Mouse (Mus musculus) embryonic fibroblast, embryonic 13.5 days (primary cell): ENCODE measurements at regions not wholly inside any gene's neighbourhood (a gene's known extent, or its start where the extent isn't known, plus 50 kb on each side); places are given as distances from the start of the nearest gene placed in this dataset.

Experiments used
- H3K27ac ChIP-seq: 2 replicates; pipeline ENCODE4 v1.5.1; 2012; ENCODE audit warnings: low read length, control low read depth, inconsistent platforms; ENCODE audit not compliant: insufficient read depth
- H3K4me1 ChIP-seq: 2 replicates; pipeline ENCODE4 v1.6.1; 2011; ENCODE audit warnings: low read length; ENCODE audit not compliant: control insufficient read depth, insufficient read depth
- H3K4me3 ChIP-seq: 2 replicates; pipeline ENCODE4 v1.5.1; 2011; ENCODE audit warnings: mild to moderate bottlenecking, control low read depth, low read length; ENCODE audit not compliant: insufficient read depth
- CTCF ChIP-seq: IDR thresholded peaks from 2 replicates; pipeline ENCODE4 v1.5.1; 2011; ENCODE audit warnings: mild to moderate bottlenecking, control low read depth, low read length, moderate library complexity, borderline replicate concordance; ENCODE audit not compliant: insufficient read depth
- POLR2A ChIP-seq: IDR thresholded peaks from 2 replicates; pipeline ENCODE4 v1.6.1; 2011; ENCODE audit warnings: low read depth, mild to moderate bottlenecking, control low read depth, low read length, moderate library complexity

DNA sequence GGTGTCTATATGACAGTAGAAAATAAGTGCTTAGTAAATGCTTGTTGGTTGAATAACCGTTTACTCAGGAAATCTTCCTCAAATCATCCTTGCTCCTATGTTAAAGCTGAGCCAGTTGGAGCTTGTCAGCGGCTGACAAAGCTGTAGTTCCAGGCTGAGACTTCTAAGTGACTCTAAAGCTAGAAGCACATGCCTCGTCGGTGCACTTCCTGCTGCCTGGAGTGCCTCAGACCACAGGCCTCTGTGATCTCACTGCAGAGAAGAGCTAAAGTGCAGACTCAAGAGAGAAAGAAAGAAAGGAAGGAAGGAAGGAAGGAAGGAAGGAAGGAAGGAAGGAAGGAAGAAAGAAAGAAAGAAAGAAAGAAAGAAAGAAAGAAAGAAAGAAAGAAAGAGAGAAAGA lies 146.1 kb downstream of the Fam76b start:
- no peaks in the 10 kb centered on the region for H3K4me1 ChIP-seq
- H3K4me3 ChIP-seq: no peak overlapping the region
- TF ChIP-seq CTCF: no peak
- no peak for TF ChIP-seq POLR2A
- no peak overlapping the region for H3K27ac ChIP-seq

DNA sequence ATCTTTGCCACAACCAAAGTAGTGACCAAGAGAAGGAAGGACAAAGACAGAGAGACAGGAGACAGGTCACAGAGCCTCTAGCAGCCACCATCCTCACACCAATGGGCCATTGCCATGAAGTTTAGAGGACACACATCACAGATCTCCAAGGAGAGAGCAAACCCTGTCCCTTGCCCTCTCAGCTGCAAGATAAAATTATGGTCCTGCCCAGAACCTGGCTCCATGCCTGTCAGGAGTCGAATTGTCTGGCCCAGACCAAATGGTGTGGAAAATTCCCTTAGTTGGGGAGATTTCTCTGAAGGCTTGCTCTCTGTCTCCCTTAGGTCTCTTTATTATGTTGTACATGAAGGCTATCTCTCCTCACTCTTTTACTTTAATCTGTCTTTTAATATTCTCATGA lies 147.4 kb downstream of the Fam76b start:
- Histone ChIP-seq H3K4me1 (no peaks in the 10 kb centered on the region), H3K4me3 (no peak overlapping the region), H3K27ac (no peak overlapping the region)
- TF ChIP-seq CTCF: no peak
- TF ChIP-seq POLR2A: no peak

DNA sequence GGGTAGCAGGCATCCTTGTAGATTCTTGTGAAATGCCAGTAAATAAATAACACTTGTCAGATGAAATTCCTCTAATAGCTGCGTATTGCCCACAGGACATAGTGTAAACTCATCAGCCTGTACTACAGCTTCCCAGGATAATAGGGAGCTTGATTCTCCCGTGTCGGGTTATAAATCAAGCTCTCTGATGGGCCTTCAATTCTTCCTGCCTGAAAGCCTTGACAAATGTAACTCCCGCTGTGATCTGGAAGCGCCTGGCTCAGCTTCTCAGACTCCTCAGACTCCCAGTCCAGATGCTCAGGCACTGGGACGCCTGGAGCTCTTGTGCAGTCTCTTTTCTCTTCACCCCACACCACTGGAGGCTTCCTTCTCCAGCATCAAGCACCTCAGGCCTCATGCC lies 151.3 kb downstream of the Fam76b start:
- TF ChIP-seq CTCF (no peak), POLR2A (no peak)
- Histone ChIP-seq H3K4me3 (no peak overlapping the region), H3K4me1 (no peaks in the 10 kb centered on the region), H3K27ac (no peak overlapping the region)

DNA sequence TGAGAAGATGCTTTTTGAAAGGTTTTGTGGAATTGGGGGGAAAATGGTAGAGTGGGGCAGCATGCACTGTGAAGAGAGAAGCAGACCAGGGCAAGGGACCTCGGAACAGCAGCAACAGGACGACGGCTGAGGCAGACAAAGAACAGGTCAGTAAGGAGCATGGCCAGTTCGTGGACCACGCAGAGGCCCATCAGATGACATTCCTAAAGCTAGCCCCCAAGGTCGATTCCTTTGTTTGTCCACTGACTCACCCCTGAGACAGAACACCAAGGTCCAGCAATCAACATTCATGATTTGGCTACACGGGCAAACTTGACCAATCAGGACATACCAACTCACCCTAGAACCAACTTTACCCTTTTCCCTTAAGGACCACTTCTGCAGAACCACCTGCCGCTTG lies 160.0 kb downstream of the Fam76b start:
- TF ChIP-seq POLR2A: no peak
- TF ChIP-seq CTCF: no peak
- no peak overlapping the region for H3K4me3 ChIP-seq
- no peaks in the 10 kb centered on the region for H3K4me1 ChIP-seq
- H3K27ac ChIP-seq: no peak overlapping the region

DNA sequence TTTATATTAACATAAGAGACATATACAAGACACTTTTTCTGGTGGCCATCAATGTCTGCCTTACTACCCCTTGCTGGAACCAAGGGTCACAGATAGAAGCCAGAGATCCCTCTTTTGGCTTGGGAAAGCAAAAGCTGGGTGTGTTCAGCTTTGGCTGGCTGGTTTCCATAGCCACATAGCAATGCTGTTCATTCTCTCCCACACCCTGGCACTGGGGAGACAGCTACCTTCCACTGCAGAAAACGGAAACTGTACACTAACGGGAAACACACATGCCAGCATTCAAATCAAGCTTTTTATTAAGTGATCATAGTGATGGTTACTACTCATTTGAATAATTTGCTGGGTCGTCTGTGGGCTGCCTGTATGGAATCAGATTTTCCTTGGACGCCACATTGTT lies 161.4 kb downstream of the Fam76b start:
- TF ChIP-seq CTCF (no peak), POLR2A (no peak)
- Histone ChIP-seq H3K27ac (no peak overlapping the region), H3K4me3 (no peak overlapping the region), H3K4me1 (no peaks in the 10 kb centered on the region)

DNA sequence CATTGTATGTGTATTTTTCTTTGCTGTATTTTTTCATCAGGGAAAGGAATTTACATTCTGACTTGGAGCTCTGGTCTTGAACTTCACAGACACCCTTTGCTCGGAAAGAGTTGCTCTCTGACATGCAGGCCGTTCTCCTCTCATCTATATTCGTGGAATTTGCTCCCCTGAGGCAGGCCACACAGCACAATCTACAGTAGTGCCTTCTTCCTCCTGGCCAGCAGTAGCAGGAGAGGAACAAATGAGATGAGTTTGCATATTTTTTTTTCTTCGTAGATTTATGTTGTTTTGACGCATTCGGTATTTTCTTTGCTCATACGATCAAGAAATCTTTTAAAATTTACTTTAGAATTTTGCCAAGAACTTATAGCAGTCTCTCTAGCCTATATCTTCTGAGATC lies 163.4 kb downstream of the Fam76b start:
- Histone ChIP-seq H3K27ac (no peak overlapping the region), H3K4me3 (no peak overlapping the region), H3K4me1 (no peaks in the 10 kb centered on the region)
- TF ChIP-seq CTCF (no peak), POLR2A (no peak)

DNA sequence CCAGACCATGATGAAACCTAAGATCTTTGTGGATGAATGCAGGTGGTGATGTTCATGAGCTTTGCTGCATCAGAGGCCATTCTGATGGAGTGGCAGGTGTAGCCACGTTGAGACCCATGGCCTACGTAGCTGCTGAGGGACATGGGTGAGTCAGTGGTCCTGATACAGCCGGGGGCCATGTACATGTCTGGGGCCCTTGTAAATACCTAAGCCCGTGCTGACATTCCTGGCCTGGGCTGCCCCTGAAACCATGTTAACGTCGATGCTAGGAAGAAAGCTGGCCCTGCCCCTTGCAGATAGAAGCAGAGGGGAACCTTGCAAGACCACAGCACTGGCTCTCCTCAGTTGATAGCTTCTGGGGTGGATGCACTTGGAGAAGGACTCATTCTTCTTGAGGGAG lies 165.2 kb downstream of the Fam76b start:
- Histone ChIP-seq H3K27ac (no peak overlapping the region), H3K4me1 (no peaks in the 10 kb centered on the region), H3K4me3 (no peak overlapping the region)
- TF ChIP-seq CTCF (no peak), POLR2A (no peak)

DNA sequence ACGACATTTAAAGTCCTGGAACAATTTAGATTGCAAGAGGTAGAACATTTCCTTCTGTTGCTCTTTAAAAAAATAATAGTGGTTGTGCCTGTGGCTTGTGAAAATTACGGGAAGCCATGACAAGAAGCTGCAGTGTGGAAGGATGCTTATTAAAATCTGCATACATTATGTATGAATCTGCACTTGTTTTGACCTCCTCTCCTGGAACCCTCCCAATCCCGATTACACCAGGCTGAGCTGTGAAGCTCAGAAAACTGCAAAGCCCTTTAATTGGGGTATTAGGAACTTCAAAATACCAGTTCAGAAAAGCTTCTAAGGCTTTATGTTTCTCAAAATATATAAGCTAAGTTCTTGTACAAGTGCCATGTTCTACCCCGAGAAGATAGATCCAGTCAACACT lies 171.8 kb downstream of the Fam76b start:
- H3K4me3 ChIP-seq: no peak overlapping the region
- TF ChIP-seq POLR2A: no peak
- TF ChIP-seq CTCF: no peak
- no peaks in the 10 kb centered on the region for H3K4me1 ChIP-seq
- H3K27ac ChIP-seq: 0 out of 2 replicates have a peak overlapping the region, but pooled peaks have one; percentile 31

DNA sequence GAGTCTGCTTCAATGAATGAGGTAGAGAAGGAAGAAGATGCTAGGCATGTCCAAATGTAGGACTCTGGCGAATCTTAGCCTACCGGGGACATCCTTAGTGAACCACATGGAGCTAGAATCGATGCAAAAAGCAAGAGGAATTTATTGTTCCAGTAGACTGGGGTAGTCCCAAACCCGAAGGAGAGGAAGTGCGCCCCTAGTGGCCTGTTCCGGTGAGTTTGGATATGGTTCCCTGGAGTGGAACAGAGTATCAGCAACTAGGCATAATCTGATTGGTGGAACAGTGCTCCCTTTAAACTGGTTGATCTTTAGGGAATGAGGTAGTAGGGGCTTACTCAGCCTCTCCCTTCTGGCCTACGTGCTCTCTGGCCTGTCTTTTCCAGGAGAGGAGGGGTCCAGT lies 174.0 kb downstream of the Fam76b start:
- TF ChIP-seq POLR2A (no peak), CTCF (no peak)
- Histone ChIP-seq H3K4me1 (no peaks in the 10 kb centered on the region), H3K4me3 (no peak overlapping the region), H3K27ac (0 out of 2 replicates have a peak overlapping the region, but pooled peaks have one; percentile 19)

DNA sequence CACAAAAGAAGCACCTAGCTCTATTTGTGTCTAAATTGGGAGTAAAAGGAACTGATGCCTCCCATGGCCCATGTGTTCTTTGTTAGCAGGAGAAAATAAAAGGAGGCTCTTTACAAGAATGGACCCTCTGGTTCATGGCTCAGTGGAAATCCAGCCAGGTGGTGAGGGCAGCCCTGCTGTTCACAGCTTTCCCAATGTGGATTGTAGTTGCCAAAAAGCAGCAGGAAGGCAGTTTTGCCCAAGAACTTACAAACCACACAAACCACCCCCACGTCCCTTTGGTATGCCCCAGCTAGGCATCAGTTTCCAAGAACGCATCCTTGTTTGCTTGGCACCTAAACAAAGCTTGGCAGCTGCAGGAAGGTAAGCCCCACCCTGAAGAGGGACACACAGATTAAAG lies 174.7 kb downstream of the Fam76b start:
- TF ChIP-seq CTCF: no peak
- no peak for TF ChIP-seq POLR2A
- Histone ChIP-seq H3K27ac (no peak overlapping the region), H3K4me3 (no peak overlapping the region), H3K4me1 (no peaks in the 10 kb centered on the region)

DNA sequence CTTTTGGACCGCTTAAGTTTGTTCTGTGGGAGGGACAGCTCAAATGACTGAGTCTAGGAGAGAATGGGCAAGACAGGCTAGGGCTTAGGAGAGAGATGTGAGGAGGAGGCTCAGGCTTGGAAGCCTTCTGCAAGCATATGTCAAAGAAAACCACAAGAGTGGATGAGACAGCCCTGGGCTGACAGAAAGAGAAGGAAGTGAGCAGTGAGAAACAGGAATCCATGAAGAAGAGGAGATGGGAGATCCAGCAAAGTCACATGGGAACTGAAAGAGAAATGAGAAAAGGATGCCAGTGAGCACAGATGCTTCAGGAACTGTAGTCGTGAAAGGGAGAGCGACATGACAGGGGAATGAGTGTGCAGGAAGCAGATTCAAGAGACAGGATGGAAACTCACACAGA lies 175.6 kb downstream of the Fam76b start:
- Histone ChIP-seq H3K4me1 (no peaks in the 10 kb centered on the region), H3K4me3 (no peak overlapping the region), H3K27ac (no peak overlapping the region; the same call in 1 of the 2 replicates)
- TF ChIP-seq CTCF (no peak), POLR2A (no peak)
